Mouse (Mus musculus) kidney, embryonic 15.5 days (tissue): ENCODE measurements around the gene Pard3. TPM values are rescaled to one million over a fixed set of nuclear protein-coding genes. Genes with fewer than 3 reads are reported as not detected.

Experiments used
- ATAC-seq: fragments of 200-750 bp; cut with Nextera tagmentation; replicated peaks from 2 replicates; pipeline ENCODE4 v1.8.0; 2017; ENCODE audit warnings: moderate TSS enrichment; ENCODE audit not compliant: low FRiP score
- H3K27ac ChIP-seq: fragments of 300-500 bp; sonication (generic); 2 replicates; pipeline ENCODE4 v1.5.1; 2015; ENCODE audit warnings: mild to moderate bottlenecking, inconsistent platforms
- H3K27me3 ChIP-seq: fragments of 300-500 bp; sonication (generic); 2 replicates; pipeline ENCODE4 v1.6.1; 2015; ENCODE audit warnings: inconsistent platforms
- H3K36me3 ChIP-seq: fragments of 300-500 bp; sonication (generic); 2 replicates; pipeline ENCODE4 v1.6.1; 2015; ENCODE audit warnings: inconsistent platforms
- H3K4me1 ChIP-seq: fragments of 300-500 bp; sonication (generic); 2 replicates; pipeline ENCODE4 v1.6.1; 2015; ENCODE audit warnings: inconsistent platforms
- H3K4me2 ChIP-seq: fragments of 300-500 bp; sonication (generic); 2 replicates; pipeline ENCODE4 v1.6.1; 2015; ENCODE audit warnings: moderate library complexity, mild to moderate bottlenecking, inconsistent platforms
- H3K4me3 ChIP-seq: fragments of 300-500 bp; sonication (generic); replicated peaks from 2 replicates; pipeline ENCODE4 v1.5.1; 2015; ENCODE audit warnings: mild to moderate bottlenecking, inconsistent platforms
- H3K9ac ChIP-seq: fragments of 300-500 bp; sonication (generic); 2 replicates; pipeline ENCODE4 v1.6.1; 2015; ENCODE audit warnings: mild to moderate bottlenecking, inconsistent platforms
- H3K9me3 ChIP-seq: fragments of 300-500 bp; sonication (generic); replicated peaks from 2 replicates; pipeline ENCODE4 v1.6.1; 2016; ENCODE audit warnings: inconsistent platforms
- WGBS: fragments of 180-500 bp; shearing (Covaris S2); methylation state at CpG from one replicate; pipeline ENCODE4 v1.1.7; 2015; ENCODE audit warnings: mixed read lengths; 5-methylcytosine and 5-hydroxymethylcytosine counted together
- polyA plus RNA-seq: library from polyadenylated mRNA; unstranded; fragments of >200 nt; fragmentation: Nextera tagmentation; extraction: Ambion mirVana; gene quantifications from 2 replicates; pipeline ENCODE4 v1.2.1, GENCODE M21; 2015

Pard3 gene
- polyA plus RNA-seq, 1 experiment from 2014 or later: 27.5 TPM

GRCm38 (mm10) chr8:127335216-127335615, 271.5 kb downstream of the Pard3 start:
- Histone ChIP-seq H3K9ac (no peak overlapping the region), H3K4me1 (peaks cover 4% of the 10 kb centered on the region; the same call in 1 of the 2 replicates), H3K9me3 (no peaks in the 10 kb centered on the region), H3K27ac (no peak overlapping the region), H3K4me2 (no peak overlapping the region), H3K36me3 (no peaks in the 10 kb centered on the region), H3K27me3 (no peaks in the 10 kb centered on the region), H3K4me3 (no peak overlapping the region)
- 89% methylated on average over 1 of the region's 1 CpGs for WGBS
- no peak for ATAC-seq

- no peaks in the 10 kb centered on the region for H3K36me3 ChIP-seq
- H3K9ac ChIP-seq: no peak overlapping the region
- H3K9me3 ChIP-seq: no peaks in the 10 kb centered on the region
- no peak for ATAC-seq
- no peak overlapping the region for H3K4me2 ChIP-seq
- no peak overlapping the region for H3K27ac ChIP-seq
- 74% methylated on average over 11 of the region's 11 CpGs for WGBS
- H3K27me3 ChIP-seq: no peaks in the 10 kb centered on the region
- H3K4me3 ChIP-seq: no peak overlapping the region
- 0 out of 2 replicates have a peak, but pooled peaks cover 5% of the 10 kb centered on the region for H3K4me1 ChIP-seq
These were observed 274.5 kb downstream of the Pard3 start for GRCm38 (mm10) chr8:127338183-127338582.

- Histone ChIP-seq H3K27ac (no peak overlapping the region), H3K27me3 (no peaks in the 10 kb centered on the region), H3K36me3 (no peaks in the 10 kb centered on the region), H3K4me1 (peaks cover 13% of the 10 kb centered on the region), H3K9ac (no peak overlapping the region), H3K4me2 (no peak overlapping the region), H3K9me3 (no peaks in the 10 kb centered on the region), H3K4me3 (no peak overlapping the region)
- no peak for ATAC-seq
- 60% methylated on average over 7 of the region's 7 CpGs for WGBS
These were observed 277.4 kb downstream of the Pard3 start for GRCm38 (mm10) chr8:127341046-127341445.

GRCm38 (mm10) chr8:127343115-127343514, 279.4 kb downstream of the Pard3 start:
- Histone ChIP-seq H3K27me3 (no peaks in the 10 kb centered on the region), H3K27ac (no peak overlapping the region)
- WGBS: 72% methylated on average over 2 of the region's 2 CpGs

GRCm38 (mm10) chr8:127344421-127344820, 280.7 kb downstream of the Pard3 start:
- Histone ChIP-seq H3K36me3 (no peaks in the 10 kb centered on the region), H3K4me1 (peaks cover 20% of the 10 kb centered on the region), H3K27me3 (no peaks in the 10 kb centered on the region), H3K27ac (no peak overlapping the region), H3K9ac (no peak overlapping the region), H3K4me2 (no peak overlapping the region), H3K4me3 (no peak overlapping the region), H3K9me3 (0 out of 2 replicates have a peak, but pooled peaks cover 2% of the 10 kb centered on the region)
- WGBS: 87% methylated on average over 3 of the region's 3 CpGs
- no peak for ATAC-seq

More at GRCm38 (mm10) chr8:127343115-127343514, 279.4 kb downstream of the Pard3 start:
- Histone ChIP-seq H3K9me3 (0 out of 2 replicates have a peak, but pooled peaks cover 2% of the 10 kb centered on the region), H3K36me3 (no peaks in the 10 kb centered on the region), H3K4me3 (no peak overlapping the region), H3K4me2 (no peak overlapping the region), H3K9ac (no peak overlapping the region), H3K4me1 (peaks cover 19% of the 10 kb centered on the region)
- ATAC-seq: no peak

GRCm38 (mm10) chr8:127345912-127346423, 282.3 kb downstream of the Pard3 start:
- Histone ChIP-seq H3K4me2 (no peak overlapping the region), H3K9me3 (0 out of 2 replicates have a peak, but pooled peaks cover 2% of the 10 kb centered on the region), H3K4me3 (no peak overlapping the region), H3K27ac (peak overlapping the region; percentile 27; the same call in 1 of the 2 replicates), H3K9ac (no peak overlapping the region), H3K36me3 (no peaks in the 10 kb centered on the region), H3K27me3 (no peaks in the 10 kb centered on the region), H3K4me1 (peaks cover 18% of the 10 kb centered on the region)
- ATAC-seq: peak; percentile 66
- whole genome bisulfite sequencing: 92% methylated on average over 1 of the region's 1 CpGs

- Histone ChIP-seq H3K4me2 (no peak overlapping the region), H3K9me3 (0 out of 2 replicates have a peak, but pooled peaks cover 2% of the 10 kb centered on the region), H3K27ac (no peak overlapping the region), H3K9ac (no peak overlapping the region), H3K4me1 (peaks cover 18% of the 10 kb centered on the region), H3K4me3 (no peak overlapping the region), H3K36me3 (no peaks in the 10 kb centered on the region), H3K27me3 (no peaks in the 10 kb centered on the region)
- ATAC-seq: no peak
- WGBS: 74% methylated on average over 2 of the region's 2 CpGs
These were observed 284.3 kb downstream of the Pard3 start for GRCm38 (mm10) chr8:127347890-127348495.

- H3K27me3 ChIP-seq: no peaks in the 10 kb centered on the region
- H3K4me1 ChIP-seq: no peaks in the 10 kb centered on the region
- H3K27ac ChIP-seq: no peak overlapping the region
- no peak for ATAC-seq
- peaks cover 8% of the 10 kb centered on the region; the same call in 1 of the 2 replicates for H3K36me3 ChIP-seq
- H3K4me2 ChIP-seq: no peak overlapping the region
- H3K9ac ChIP-seq: no peak overlapping the region
- no peak overlapping the region for H3K4me3 ChIP-seq
- no peaks in the 10 kb centered on the region for H3K9me3 ChIP-seq
These were observed 298.1 kb downstream of the Pard3 start for GRCm38 (mm10) chr8:127361796-127362195.

- WGBS: 71% methylated on average over 3 of the region's 3 CpGs
These were observed 304.7 kb downstream of the Pard3 start for GRCm38 (mm10) chr8:127368347-127368746.

GRCm38 (mm10) chr8:127371326-127371949, 307.7 kb downstream of the Pard3 start:
- Histone ChIP-seq H3K4me1 (no peaks in the 10 kb centered on the region), H3K4me2 (no peak overlapping the region), H3K9ac (no peak overlapping the region), H3K27me3 (no peaks in the 10 kb centered on the region), H3K36me3 (peaks cover 28% of the 10 kb centered on the region), H3K9me3 (no peaks in the 10 kb centered on the region), H3K4me3 (no peak overlapping the region), H3K27ac (no peak overlapping the region)
- ATAC-seq: no peak
- 95% methylated on average over 16 of the region's 16 CpGs for WGBS

More at GRCm38 (mm10) chr8:127368347-127368746, 304.7 kb downstream of the Pard3 start:
- H3K27me3 ChIP-seq: no peaks in the 10 kb centered on the region
- H3K9ac ChIP-seq: no peak overlapping the region
- no peak overlapping the region for H3K4me3 ChIP-seq
- H3K9me3 ChIP-seq: no peaks in the 10 kb centered on the region
- peaks cover 28% of the 10 kb centered on the region for H3K36me3 ChIP-seq
- no peak overlapping the region for H3K27ac ChIP-seq
- ATAC-seq: no peak
- H3K4me2 ChIP-seq: no peak overlapping the region
- no peaks in the 10 kb centered on the region for H3K4me1 ChIP-seq

- 13% methylated on average over 2 of the region's 2 CpGs for WGBS
- Histone ChIP-seq H3K9ac (no peak overlapping the region), H3K4me3 (no peak overlapping the region), H3K4me1 (peaks cover 3% of the 10 kb centered on the region; the same call in 1 of the 2 replicates), H3K27ac (no peak overlapping the region), H3K27me3 (no peaks in the 10 kb centered on the region), H3K9me3 (no peaks in the 10 kb centered on the region), H3K4me2 (no peak overlapping the region), H3K36me3 (peaks cover 26% of the 10 kb centered on the region)
- no peak for ATAC-seq
These were observed 314.1 kb downstream of the Pard3 start for GRCm38 (mm10) chr8:127377775-127378174.
